Mouse (Mus musculus): ENCODE results near the gene B020004J07Rik. TPM values are rescaled to one million over a fixed set of nuclear protein-coding genes. Genes with fewer than 3 reads are reported as not detected.
"Not testable (repeated sequence)": the region's sequence is repeated elsewhere in the genome, so short reads cannot be mapped to it uniquely, and the experiment has no call there.

Gene B020004J07Rik
- total RNA-seq (2014; rRNA removed) (not detected in 2 replicates), polyA plus RNA-seq (2012; rRNA removed) (not detected in 2 replicates)

- 88% methylated on average over 4 of the region's 4 CpGs for WGBS
- H3K27ac ChIP-seq (replicated peaks; ENCODE audit: insufficient read depth, low read depth, low read length); DNase-seq (ENCODE audit: extremely low read depth, low read depth, low spot score): not testable (repeated sequence)
Observed at GRCm38 (mm10) chr4:101843923-101844322, at the start of gene B020004J07Rik. B020004J07Rik (minus strand) TSS chr4:101844023.

GRCm38 (mm10) chr4:101889377-101889776 is 45.6 kb upstream of the B020004J07Rik start:
- DNase-seq (ENCODE audit: extremely low read depth, low read depth, low spot score), result no peak
- no peak overlapping the region for H3K9ac ChIP-seq (ENCODE audit: low read depth, low read length)
- H3K36me3 ChIP-seq (ENCODE audit: control insufficient read depth, insufficient read depth, low read length), result no peaks in the 10 kb centered on the region
- no peak overlapping the region for H3K27ac ChIP-seq (replicated peaks; ENCODE audit: insufficient read depth, low read depth, low read length)
- no peak for TF ChIP-seq POLR2A (IDR thresholded peaks at IDR 0.05; ENCODE audit: extremely low read depth, insufficient read depth, low read length)
- TF ChIP-seq CTCF (IDR thresholded peaks at IDR 0.05; ENCODE audit: low read depth, low read length), result no peak
- H3K27me3 ChIP-seq (ENCODE audit: control insufficient read depth, insufficient read depth, low read length), result no peaks in the 10 kb centered on the region
- H3K4me3 ChIP-seq (ENCODE audit: insufficient read depth, low read depth, low read length), result no peak overlapping the region
- H3K79me2 ChIP-seq (ENCODE audit: control insufficient read depth, insufficient read depth, low read length), result no peaks in the 10 kb centered on the region
- no peaks in the 10 kb centered on the region for H3K4me1 ChIP-seq (ENCODE audit: control insufficient read depth, insufficient read depth, low read length)

More at GRCm38 (mm10) chr4:101843923-101844322, at the start of gene B020004J07Rik:
- not testable (repeated sequence) for H3K27me3 ChIP-seq (ENCODE audit: control insufficient read depth, insufficient read depth, low read length); H3K4me1 ChIP-seq (ENCODE audit: control insufficient read depth, insufficient read depth, low read length); H3K9ac ChIP-seq (ENCODE audit: low read depth, low read length); H3K79me2 ChIP-seq (ENCODE audit: control insufficient read depth, insufficient read depth, low read length); H3K36me3 ChIP-seq (ENCODE audit: control insufficient read depth, insufficient read depth, low read length); H3K4me3 ChIP-seq (ENCODE audit: insufficient read depth, low read depth, low read length)

GRCm38 (mm10) chr4:101883641-101884040 is 39.8 kb upstream of the B020004J07Rik start:
- Histone ChIP-seq H3K36me3 (ENCODE audit: control insufficient read depth, insufficient read depth, low read length) (no peaks in the 10 kb centered on the region), H3K9ac (ENCODE audit: low read depth, low read length) (no peak overlapping the region), H3K4me3 (ENCODE audit: insufficient read depth, low read depth, low read length) (no peak overlapping the region), H3K27ac (replicated peaks; ENCODE audit: insufficient read depth, low read depth, low read length) (no peak overlapping the region), H3K4me1 (ENCODE audit: control insufficient read depth, insufficient read depth, low read length) (no peaks in the 10 kb centered on the region), H3K79me2 (ENCODE audit: control insufficient read depth, insufficient read depth, low read length) (no peaks in the 10 kb centered on the region), H3K27me3 (ENCODE audit: control insufficient read depth, insufficient read depth, low read length) (no peaks in the 10 kb centered on the region)
- DNase-seq (ENCODE audit: extremely low read depth, low read depth, low spot score), result no peak
- TF ChIP-seq CTCF (IDR thresholded peaks at IDR 0.05; ENCODE audit: low read depth, low read length), result no peak
- no peak for TF ChIP-seq POLR2A (IDR thresholded peaks at IDR 0.05; ENCODE audit: extremely low read depth, insufficient read depth, low read length)
- WGBS, result 49% methylated on average over 3 of the region's 3 CpGs

GRCm38 (mm10) chr4:101875687-101876086 is 31.9 kb upstream of the B020004J07Rik start:
- not testable (repeated sequence) for H3K27ac ChIP-seq (replicated peaks; ENCODE audit: insufficient read depth, low read depth, low read length); H3K36me3 ChIP-seq (ENCODE audit: control insufficient read depth, insufficient read depth, low read length); H3K27me3 ChIP-seq (ENCODE audit: control insufficient read depth, insufficient read depth, low read length); H3K4me1 ChIP-seq (ENCODE audit: control insufficient read depth, insufficient read depth, low read length); DNase-seq (ENCODE audit: extremely low read depth, low read depth, low spot score); H3K9ac ChIP-seq (ENCODE audit: low read depth, low read length); H3K79me2 ChIP-seq (ENCODE audit: control insufficient read depth, insufficient read depth, low read length); H3K4me3 ChIP-seq (ENCODE audit: insufficient read depth, low read depth, low read length)
- WGBS, result 88% methylated on average over 15 of the region's 15 CpGs

- H3K27ac ChIP-seq (replicated peaks; ENCODE audit: insufficient read depth, low read depth, low read length); DNase-seq (ENCODE audit: extremely low read depth, low read depth, low spot score); H3K79me2 ChIP-seq (ENCODE audit: control insufficient read depth, insufficient read depth, low read length); H3K9ac ChIP-seq (ENCODE audit: low read depth, low read length); H3K4me1 ChIP-seq (ENCODE audit: control insufficient read depth, insufficient read depth, low read length); H3K27me3 ChIP-seq (ENCODE audit: control insufficient read depth, insufficient read depth, low read length); H3K4me3 ChIP-seq (ENCODE audit: insufficient read depth, low read depth, low read length); H3K36me3 ChIP-seq (ENCODE audit: control insufficient read depth, insufficient read depth, low read length): not testable (repeated sequence)
- WGBS, result 66% methylated on average over 2 of the region's 2 CpGs
Observed at GRCm38 (mm10) chr4:101872031-101872430, 28.2 kb upstream of the B020004J07Rik start.

GRCm38 (mm10) chr4:101862289-101862688 is 18.5 kb upstream of the B020004J07Rik start:
- H3K9ac ChIP-seq (ENCODE audit: low read depth, low read length), result no peak overlapping the region
- 86% methylated on average over 6 of the region's 6 CpGs for WGBS
- TF ChIP-seq CTCF (IDR thresholded peaks at IDR 0.05; ENCODE audit: low read depth, low read length), result no peak
- TF ChIP-seq POLR2A (IDR thresholded peaks at IDR 0.05; ENCODE audit: extremely low read depth, insufficient read depth, low read length), result no peak
- H3K27me3 ChIP-seq (ENCODE audit: control insufficient read depth, insufficient read depth, low read length), result no peaks in the 10 kb centered on the region
- no peak overlapping the region for H3K27ac ChIP-seq (replicated peaks; ENCODE audit: insufficient read depth, low read depth, low read length)
- no peaks in the 10 kb centered on the region for H3K4me1 ChIP-seq (ENCODE audit: control insufficient read depth, insufficient read depth, low read length)
- no peaks in the 10 kb centered on the region for H3K79me2 ChIP-seq (ENCODE audit: control insufficient read depth, insufficient read depth, low read length)
- no peaks in the 10 kb centered on the region for H3K36me3 ChIP-seq (ENCODE audit: control insufficient read depth, insufficient read depth, low read length)
- no peak for DNase-seq (ENCODE audit: extremely low read depth, low read depth, low spot score)
- no peak overlapping the region for H3K4me3 ChIP-seq (ENCODE audit: insufficient read depth, low read depth, low read length)

Measured in liver, adult 2 months (tissue).